Mouse (Mus musculus): ENCODE measurements at regions not wholly inside any gene's neighbourhood (a gene's known extent, or its start where the extent isn't known, plus 50 kb on each side); places are given as distances from the start of the nearest gene placed in this dataset.
"Not testable (repeated sequence)": the region's sequence is repeated elsewhere in the genome, so short reads cannot be mapped to it uniquely, and the experiment has no call there.

DNA sequence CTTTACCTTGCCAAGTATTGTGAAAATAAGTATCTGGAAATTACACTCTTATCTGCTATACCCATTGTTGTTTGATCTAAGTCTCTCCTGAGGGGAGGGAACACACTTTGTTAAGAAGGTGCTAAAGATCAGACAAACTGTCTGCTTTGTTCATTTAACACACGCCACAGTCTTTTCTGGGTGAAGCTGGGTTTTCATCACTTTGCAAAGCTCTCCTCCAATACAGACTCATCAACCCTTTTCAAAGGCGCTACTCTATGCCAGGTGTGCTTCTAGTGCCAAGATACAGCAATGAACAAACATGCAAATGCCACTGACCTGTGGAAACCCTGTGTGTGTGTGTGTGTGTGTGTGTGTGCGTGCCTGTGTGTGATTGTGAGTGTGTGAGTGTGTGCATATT, 84.1 kb upstream of the Mdm1 start:
- in situ Hi-C loops (cut with MboI; ENCODE audit: low pct_ligation_motif_present, low pct_unique_long_range_greater_than_20kb, low sequenced_read_pairs) (no loop called here), dilution Hi-C loops (cut with MboI; ENCODE audit: extremely low pct_ligation_motif_present, extremely low pct_unique_long_range_greater_than_20kb, low sequenced_read_pairs) (no loop called here)
- Histone ChIP-seq H3K4me2 (ENCODE audit: insufficient read depth, low read depth, poor library complexity, severe bottlenecking) (no peak overlapping the region), H3K4me3 (replicated peaks in 1 of 3; ENCODE audit: low read depth in 2 of 3, low read length in 2 of 3, poor library complexity in 1 of 3) (no peak overlapping the region), H3K9me3 (replicated peaks; ENCODE audit: low read length) (peaks cover 5% of the 10 kb centered on the region), H3K27me3 (replicated peaks) (no peaks in the 10 kb centered on the region), H3K36me3 (replicated peaks in 1 of 2; ENCODE audit: control insufficient read depth in 1 of 2, insufficient read depth in 1 of 2, low read length in 1 of 2) (no peaks in the 10 kb centered on the region), H3K79me2 (replicated peaks; ENCODE audit: control insufficient read depth, extremely low read depth, insufficient read depth, poor library complexity, severe bottlenecking) (no peaks in the 10 kb centered on the region), H3K27ac (ENCODE audit: insufficient read depth, low read depth) (no peak overlapping the region), H3K9ac (ENCODE audit: insufficient read depth, low read depth) (no peak overlapping the region), H3K4me1 (ENCODE audit: control insufficient read depth in 1 of 2, insufficient read depth in 2 of 2) (no peaks in the 10 kb centered on the region)
- no peak for DNase-seq (ENCODE audit: extremely low read depth)
- TF ChIP-seq ELF1 (IDR thresholded peaks at IDR 0.05; ENCODE audit: low read depth, low read length) (no peak), E2F4 (IDR thresholded peaks at IDR 0.05; ENCODE audit: insufficient replicate concordance, low read depth, low read length) (no peak), USF2 (conservative IDR thresholded peaks at IDR 0.05; ENCODE audit: low read depth, low read length) (no peak), ZC3H11A (IDR thresholded peaks at IDR 0.05; ENCODE audit: low read depth, low read length) (no peak), ETS1 (conservative IDR thresholded peaks at IDR 0.05; ENCODE audit: low read depth, low read length) (no peak), JUND (conservative IDR thresholded peaks at IDR 0.05; ENCODE audit: low read depth, low read length) (no peak), SMC3 (IDR thresholded peaks at IDR 0.05; ENCODE audit: low read depth, low read length) (no peak), JUN (IDR thresholded peaks at IDR 0.05; ENCODE audit: insufficient read depth, low read depth, low read length) (no peak), IRF4 (IDR thresholded peaks at IDR 0.05; ENCODE audit: low read depth, low read length) (no peak)

- Histone ChIP-seq H3K4me2 (ENCODE audit: insufficient read depth, low read depth, poor library complexity, severe bottlenecking) (no peak overlapping the region), H3K36me3 (replicated peaks in 1 of 2; ENCODE audit: control insufficient read depth in 1 of 2, insufficient read depth in 1 of 2, low read length in 1 of 2) (no peaks in the 10 kb centered on the region), H3K27ac (ENCODE audit: insufficient read depth, low read depth) (no peak overlapping the region), H3K4me1 (ENCODE audit: control insufficient read depth in 1 of 2, insufficient read depth in 2 of 2) (no peaks in the 10 kb centered on the region), H3K9ac (ENCODE audit: insufficient read depth, low read depth) (no peak overlapping the region), H3K4me3 (replicated peaks in 1 of 3; ENCODE audit: low read depth in 2 of 3, low read length in 2 of 3, poor library complexity in 1 of 3) (no peak overlapping the region), H3K79me2 (replicated peaks; ENCODE audit: control insufficient read depth, extremely low read depth, insufficient read depth, poor library complexity, severe bottlenecking) (no peaks in the 10 kb centered on the region), H3K9me3 (replicated peaks; ENCODE audit: low read length) (peaks cover 5% of the 10 kb centered on the region), H3K27me3 (replicated peaks) (no peaks in the 10 kb centered on the region)
- TF ChIP-seq MAX (IDR thresholded peaks at IDR 0.05; ENCODE audit: low read length) (no peak), E2F4 (IDR thresholded peaks at IDR 0.05; ENCODE audit: insufficient replicate concordance, low read depth, low read length) (no peak), ZMIZ1 (IDR thresholded peaks at IDR 0.05; ENCODE audit: low read depth, low read length) (no peak), ELF1 (IDR thresholded peaks at IDR 0.05; ENCODE audit: low read depth, low read length) (no peak), TCF12 (IDR thresholded peaks at IDR 0.05; ENCODE audit: low read depth, low read length) (no peak), USF1 (IDR thresholded peaks at IDR 0.05; ENCODE audit: low read depth, low read length) (no peak), TBP (conservative IDR thresholded peaks at IDR 0.05; ENCODE audit: low read depth, low read length) (no peak), CHD2 (IDR thresholded peaks at IDR 0.05; ENCODE audit: low read length) (no peak), USF2 (conservative IDR thresholded peaks at IDR 0.05; ENCODE audit: low read depth, low read length) (no peak), EP300 (IDR thresholded peaks at IDR 0.05; ENCODE audit: low read length) (no peak), MAZ (IDR thresholded peaks at IDR 0.05; ENCODE audit: low read depth, low read length) (no peak), ZKSCAN1 (IDR thresholded peaks at IDR 0.05; ENCODE audit: borderline replicate concordance, low read depth, low read length) (no peak), MXI1 (IDR thresholded peaks at IDR 0.05; ENCODE audit: low read depth, low read length) (no peak), MEF2A (IDR thresholded peaks at IDR 0.05; ENCODE audit: borderline replicate concordance, low read depth, low read length) (no peak), PAX5 (IDR thresholded peaks at IDR 0.05; ENCODE audit: low read length) (no peak), GABPA (IDR thresholded peaks at IDR 0.05; ENCODE audit: insufficient replicate concordance, low read depth, low read length) (no peak), POLR2AphosphoS2 (IDR thresholded peaks at IDR 0.05; ENCODE audit: low read depth, low read length) (no peak), CHD1 (IDR thresholded peaks at IDR 0.05; ENCODE audit: low read depth, low read length) (no peak), CTCF (conservative IDR thresholded peaks at IDR 0.05 in 1 of 2, IDR thresholded peaks at IDR 0.05 in 1 of 2; ENCODE audit: low read depth in 2 of 2, low read length in 2 of 2) (no peak)
- dilution Hi-C loops (cut with MboI; ENCODE audit: extremely low pct_ligation_motif_present, extremely low pct_unique_long_range_greater_than_20kb, low sequenced_read_pairs) (no loop called here), in situ Hi-C loops (cut with MboI; ENCODE audit: low pct_ligation_motif_present, low pct_unique_long_range_greater_than_20kb, low sequenced_read_pairs) (no loop called here)
- no peak for DNase-seq (ENCODE audit: extremely low read depth)
These were observed 76.8 kb upstream of the Mdm1 start for GRCm38 (mm10) chr10:118064816-118065216.

GRCm38 (mm10) chr10:118076341-118076740, 65.3 kb upstream of the Mdm1 start:
- DNase-seq (ENCODE audit: extremely low read depth); H3K4me3 ChIP-seq (replicated peaks in 1 of 3; ENCODE audit: low read depth in 2 of 3, low read length in 2 of 3, poor library complexity in 1 of 3); H3K27me3 ChIP-seq (replicated peaks); in situ Hi-C loops (cut with MboI; ENCODE audit: low pct_ligation_motif_present, low pct_unique_long_range_greater_than_20kb, low sequenced_read_pairs); H3K9ac ChIP-seq (ENCODE audit: insufficient read depth, low read depth); H3K4me1 ChIP-seq (ENCODE audit: control insufficient read depth in 1 of 2, insufficient read depth in 2 of 2); H3K36me3 ChIP-seq (replicated peaks in 1 of 2; ENCODE audit: control insufficient read depth in 1 of 2, insufficient read depth in 1 of 2, low read length in 1 of 2); H3K4me2 ChIP-seq (ENCODE audit: insufficient read depth, low read depth, poor library complexity, severe bottlenecking); H3K27ac ChIP-seq (ENCODE audit: insufficient read depth, low read depth); dilution Hi-C loops (cut with MboI; ENCODE audit: extremely low pct_ligation_motif_present, extremely low pct_unique_long_range_greater_than_20kb, low sequenced_read_pairs); H3K79me2 ChIP-seq (replicated peaks; ENCODE audit: control insufficient read depth, extremely low read depth, insufficient read depth, poor library complexity, severe bottlenecking): not testable (repeated sequence)
- H3K9me3 ChIP-seq (replicated peaks; ENCODE audit: low read length): peaks cover 11% of the 10 kb centered on the region

Data from CH12.LX (cell line).